ENCODE assay signal across 8 mouse cellular contexts in genomic region chr1:90288892-90289731, GRCm38 (mm10).
A peak's percentile ranks its signal among the peaks of the same experiment; 100 is the strongest.
DNase-seq lines count a peak whose midpoint lies in the region; ATAC-seq lines count a peak whose summit lies in the region.

No protein-coding gene starts in this region.

- 36% methylated on average over 8 of the region's 8 CpGs for WGBS in liver, embryonic 11.5 days

- H3K36me3 ChIP-seq in liver, embryonic 11.5 days (ENCODE audit: control insufficient read depth, insufficient read depth, low read length): no peaks in the 10 kb centered on the region

- H3K4me1 ChIP-seq in liver, embryonic 11.5 days (replicated peaks; ENCODE audit: control insufficient read depth, insufficient read depth, low read length): peaks cover 31% of the 10 kb centered on the region

- peak overlapping the region; percentile 56 for H3K4me2 ChIP-seq in liver, embryonic 11.5 days

- H3K9me3 ChIP-seq in liver, embryonic 11.5 days (ENCODE audit: control insufficient read depth, low read length): no peaks in the 10 kb centered on the region

- ATAC-seq in liver, embryonic 11.5 days (replicated peaks; ENCODE audit: low FRiP score): peak; percentile 99

- no peaks in the 10 kb centered on the region for H3K27me3 ChIP-seq in liver, embryonic 11.5 days (replicated peaks; ENCODE audit: control insufficient read depth, insufficient read depth, low read length)

- DNase-seq in adrenal gland, adult (ENCODE audit: inconsistent age in 2 of 2, low spot score in 1 of 2): peak; percentile 65 to 84
- no peak for DNase-seq in adrenal gland, postnatal 4 days (ENCODE audit: low spot score in 2 of 2)
- peak; percentile 23 to 65 for DNase-seq in urinary bladder, postnatal 36 days (ENCODE audit: low spot score in 2 of 2)
- no peak for DNase-seq in urinary bladder, postnatal 25 days (ENCODE audit: low spot score)
- DNase-seq in liver, embryonic 11.5 days (ENCODE audit: low spot score): peak; percentile 74
- no peak for DNase-seq in thymus, postnatal 36 days
- no peak for DNase-seq in natural killer cell, adult 2 months (ENCODE audit: low spot score in 2 of 2)
- DNase-seq in right cerebral cortex, postnatal 14 days: no peak

- no peak overlapping the region for H3K4me3 ChIP-seq in liver, embryonic 11.5 days (ENCODE audit: low read depth, low read length)

- peak overlapping the region; percentile 62 for H3K9ac ChIP-seq in liver, embryonic 11.5 days (ENCODE audit: low read depth, low read length)

- H3K27ac ChIP-seq in liver, embryonic 11.5 days (ENCODE audit: low read depth, low read length): peak overlapping the region; percentile 85

Comparison
In these comparisons a context has a peak if more than half of its experiments do, and no peak if none do; other contexts are left out.
1. DNase-seq: peak in adrenal gland, adult (2 of 2), urinary bladder, postnatal 36 days (2 of 2) and liver, embryonic 11.5 days (single experiment); none in adrenal gland, postnatal 4 days (0 of 2), urinary bladder, postnatal 25 days (single experiment), thymus, postnatal 36 days (0 of 2), natural killer cell, adult 2 months (0 of 2) and right cerebral cortex, postnatal 14 days (single experiment).